Mouse (Mus musculus) kidney, postnatal 14 days (tissue): ENCODE results near the gene Mrpl30.

Source experiments
- DNase-seq: peaks from one replicate; pipeline ENCODE4 v3.0.0; 2022; ENCODE audit warnings: mixed read lengths

Gene Mrpl30

GRCm38 (mm10) chr1:37890025-37890652 is at the start of gene Mrpl30, which contains the start of gene Mitd1:
TSS of gene Mrpl30 (plus strand) at chr1:37890477.
TSS of gene Mitd1 (minus strand) at chr1:37890411.
- peak; percentile 94 for DNase-seq

DNA sequence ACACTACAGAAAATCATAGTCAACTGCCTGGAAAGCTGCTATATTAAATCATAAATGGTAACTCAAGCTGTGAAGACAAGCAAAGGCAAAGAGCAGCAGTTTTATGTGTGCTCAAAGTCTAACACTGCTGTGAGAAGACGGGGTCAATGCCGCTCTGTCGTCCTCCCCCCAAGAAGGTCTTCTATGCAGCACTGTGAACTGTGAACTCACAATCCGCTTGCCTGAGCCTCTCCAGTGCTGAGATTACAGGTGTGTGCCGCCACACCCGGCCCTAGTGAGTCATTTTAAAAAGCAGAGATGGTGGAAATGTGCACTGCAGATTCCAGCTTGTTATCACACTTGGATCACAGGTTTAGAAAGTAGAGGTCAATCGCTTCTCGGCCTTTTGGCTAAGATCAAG is 43.4 kb upstream of the Mrpl30 start:
- peak; percentile 9 for DNase-seq

DNA sequence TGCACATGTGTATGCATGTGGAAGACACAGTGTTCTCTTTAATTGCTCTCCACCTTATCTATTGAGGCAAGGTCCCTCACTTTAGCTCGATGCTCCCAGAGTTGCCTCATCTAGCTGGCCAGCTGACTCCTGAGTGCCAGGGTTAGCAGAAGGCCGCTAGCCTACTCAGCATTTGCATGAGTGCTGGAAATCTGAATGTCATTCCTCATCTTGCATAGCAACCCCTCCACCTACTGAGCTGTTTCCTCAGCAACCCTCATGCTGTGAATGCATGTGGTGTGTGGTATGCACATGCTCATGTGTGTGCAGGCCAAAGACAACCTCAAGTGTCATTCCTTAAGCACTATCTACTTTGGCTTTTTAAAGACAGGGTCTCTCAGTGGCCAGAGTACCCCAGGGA is 39.6 kb upstream of the Mrpl30 start:
- no peak for DNase-seq

DNA sequence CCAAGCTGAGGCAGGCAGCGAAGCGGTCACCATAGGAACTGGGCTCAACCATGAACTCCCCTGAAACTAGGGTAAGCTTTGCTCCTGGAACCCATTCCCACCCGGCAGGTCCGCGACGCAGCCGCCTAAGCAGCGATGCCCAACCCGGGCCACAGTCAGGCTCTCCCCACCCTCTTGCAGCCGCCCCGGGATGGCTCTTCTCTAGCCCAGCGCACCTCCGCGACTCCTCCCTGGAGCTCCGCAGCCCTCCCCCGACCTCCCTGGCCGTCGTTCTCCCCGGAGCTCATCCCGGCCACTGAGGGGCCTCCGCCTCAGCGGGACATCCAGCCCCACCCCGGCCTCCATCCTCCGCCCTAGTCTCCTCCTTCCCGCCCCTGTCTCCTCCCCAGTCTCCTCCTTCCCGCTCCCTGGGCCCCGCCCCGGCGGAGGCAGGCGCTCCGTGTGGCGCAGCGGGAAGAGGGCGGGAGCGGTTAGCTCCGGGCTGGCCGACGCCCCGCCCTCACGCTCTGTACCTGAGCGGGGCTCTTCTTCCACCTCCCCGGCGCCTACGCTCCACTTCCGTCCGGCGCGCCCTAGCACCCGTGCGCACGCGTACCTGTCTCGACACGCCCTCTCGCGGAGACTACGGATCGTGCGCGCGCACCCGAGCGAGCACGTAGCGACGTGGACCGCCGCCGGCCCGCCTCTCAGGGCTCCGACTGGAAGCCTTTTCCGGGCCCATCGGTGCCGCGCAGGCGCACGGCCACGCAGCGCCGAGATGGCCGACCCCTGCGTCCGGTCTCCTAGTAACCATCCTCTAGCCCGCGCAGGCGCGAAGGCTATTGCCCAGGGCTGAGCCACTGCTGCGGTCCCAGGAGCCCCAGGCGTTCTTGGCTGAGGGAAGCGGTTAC is 25.5 kb upstream of the Mrpl30 start:
- peak; percentile 100 for DNase-seq

GRCm38 (mm10) chr1:37865401-37866215 is 24.7 kb upstream of the Mrpl30 start:
- no peak for DNase-seq

DNA sequence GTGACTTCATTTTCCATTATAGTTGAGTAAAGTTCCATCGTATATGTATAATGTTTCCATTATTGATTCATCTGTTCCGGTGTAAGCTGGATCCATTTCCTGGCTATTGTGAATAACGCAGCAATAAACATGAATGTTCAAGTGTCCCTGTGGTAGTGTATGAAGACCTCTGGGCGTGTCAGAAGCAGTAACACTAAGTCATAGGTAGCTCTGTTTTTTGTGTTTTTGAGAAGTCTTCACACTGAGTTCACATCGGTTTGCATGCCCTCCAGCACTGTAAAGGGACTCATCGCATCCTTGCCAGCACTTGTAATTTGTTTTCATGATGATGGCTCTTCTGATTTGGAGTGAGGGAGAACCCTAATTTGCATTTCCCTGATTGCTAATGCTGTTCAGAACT is 24.0 kb upstream of the Mrpl30 start, which contains the start of gene Tsga10:
TSS of gene Tsga10 (minus strand) at position 144 of the 400 bp plus-strand sequence.
- DNase-seq = no peak

GRCm38 (mm10) chr1:37867056-37867455 is 23.2 kb upstream of the Mrpl30 start:
- peak; percentile 52 for DNase-seq

GRCm38 (mm10) chr1:37867684-37868322 is 22.5 kb upstream of the Mrpl30 start:
- no peak for DNase-seq

- DNase-seq = no peak
Observed at GRCm38 (mm10) chr1:37868640-37869039, 21.6 kb upstream of the Mrpl30 start.

DNA sequence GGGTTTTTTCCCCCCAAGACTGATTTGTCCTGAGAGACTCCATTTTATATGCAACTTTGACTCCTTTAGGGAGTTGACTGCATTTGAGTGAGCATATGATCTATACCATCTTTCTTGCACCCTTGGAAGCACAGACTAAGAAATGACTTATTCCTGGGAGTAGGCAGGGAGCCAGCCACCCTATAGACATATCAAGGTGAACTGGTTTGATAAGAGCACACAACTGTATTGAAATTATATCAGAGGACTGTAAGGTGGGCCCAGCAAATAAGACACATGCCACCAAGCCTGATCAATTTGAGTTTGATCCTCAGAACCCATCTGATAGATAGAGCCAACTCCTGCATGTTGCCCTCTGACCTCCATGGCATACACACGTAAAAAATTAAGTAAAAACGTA is 20.9 kb upstream of the Mrpl30 start:
- no peak for DNase-seq

DNA sequence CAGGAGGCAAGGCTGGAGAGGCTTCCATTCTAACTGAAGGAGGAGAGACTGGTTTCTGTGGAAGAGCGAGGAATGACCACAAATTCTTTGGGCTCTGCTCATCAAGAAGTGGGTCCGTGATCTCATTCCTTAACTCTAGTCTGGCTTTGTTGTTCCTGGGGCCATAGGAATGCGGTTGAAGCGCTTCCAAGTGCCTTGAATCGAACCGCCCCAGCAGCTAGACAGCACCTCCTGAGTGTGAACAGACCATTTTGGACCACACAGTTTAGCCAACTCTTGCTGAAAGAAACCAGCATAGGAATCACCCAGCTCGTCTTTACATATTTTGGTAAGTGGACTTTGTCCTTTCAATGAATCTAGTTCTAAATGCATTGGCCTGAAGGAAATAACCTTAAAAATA is 18.6 kb upstream of the Mrpl30 start, which contains the start of gene Lipt1:
TSS of gene Lipt1 (plus strand) at position 35 of the 400 bp plus-strand sequence.
- DNase-seq = no peak

DNA sequence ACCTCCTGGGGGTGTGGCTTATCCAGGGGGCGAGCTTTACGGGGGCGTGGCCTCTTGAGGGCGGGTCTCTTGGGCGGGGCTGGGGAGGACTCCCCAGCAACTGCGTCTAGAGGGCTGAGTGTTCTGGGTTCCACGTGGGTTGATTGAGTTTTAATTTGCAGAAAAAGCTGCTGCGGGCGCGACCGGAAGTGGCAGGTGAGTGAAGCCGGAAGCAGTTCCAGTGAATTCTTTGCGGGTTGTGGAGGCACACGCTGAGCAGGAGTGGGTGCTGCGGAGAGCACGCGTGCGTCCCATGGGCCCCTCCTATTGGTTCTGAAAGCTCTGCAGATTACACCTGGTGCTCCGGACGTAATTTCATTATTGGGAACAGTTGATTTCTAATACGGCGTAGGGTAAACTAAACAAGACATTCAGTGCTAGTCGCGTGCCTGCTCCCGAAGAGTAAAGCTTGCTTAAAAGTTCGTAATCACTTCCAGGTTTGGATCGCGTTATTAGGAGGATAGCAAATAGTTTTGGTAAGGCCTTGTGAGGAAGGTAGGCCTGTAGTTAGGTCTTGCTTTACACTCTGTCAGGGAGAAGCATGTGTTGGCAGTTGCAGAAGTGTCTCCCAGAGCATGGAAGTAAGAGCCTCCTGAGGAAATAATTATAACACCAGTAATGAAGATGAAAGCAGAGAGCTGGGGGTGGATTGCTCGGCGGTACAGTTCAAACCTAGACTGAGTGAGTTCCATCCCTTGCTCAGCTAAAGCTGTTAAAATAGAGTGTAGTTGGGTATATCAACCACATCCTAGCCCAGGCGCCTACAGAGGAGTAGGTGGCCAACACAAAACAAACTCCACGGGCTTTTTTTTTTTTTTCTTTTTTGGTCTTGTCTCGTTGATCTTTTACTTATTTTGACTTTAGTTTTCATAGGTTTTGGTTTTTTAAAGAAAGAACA is 17.9 kb upstream of the Mrpl30 start:
- peak; percentile 89 for DNase-seq

DNA sequence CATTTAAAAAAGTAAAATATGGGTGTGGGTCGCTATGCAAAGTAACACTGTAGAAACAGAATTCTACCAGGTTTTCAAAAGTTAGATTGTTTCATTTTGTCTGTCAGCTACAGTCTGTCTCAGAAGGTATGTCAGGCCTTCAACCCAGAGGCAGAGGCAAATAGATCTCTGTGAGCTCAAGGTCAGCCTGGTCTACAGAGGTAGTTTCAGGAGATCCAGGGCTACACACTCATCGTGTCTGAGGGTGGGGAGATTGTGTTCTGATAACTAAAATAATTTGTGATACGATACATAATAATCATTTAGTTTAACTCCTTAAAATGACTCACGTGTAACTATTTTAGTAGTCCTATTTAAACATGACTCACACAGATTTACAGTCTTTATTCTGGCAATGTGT is 17.1 kb upstream of the Mrpl30 start:
- no peak for DNase-seq

DNA sequence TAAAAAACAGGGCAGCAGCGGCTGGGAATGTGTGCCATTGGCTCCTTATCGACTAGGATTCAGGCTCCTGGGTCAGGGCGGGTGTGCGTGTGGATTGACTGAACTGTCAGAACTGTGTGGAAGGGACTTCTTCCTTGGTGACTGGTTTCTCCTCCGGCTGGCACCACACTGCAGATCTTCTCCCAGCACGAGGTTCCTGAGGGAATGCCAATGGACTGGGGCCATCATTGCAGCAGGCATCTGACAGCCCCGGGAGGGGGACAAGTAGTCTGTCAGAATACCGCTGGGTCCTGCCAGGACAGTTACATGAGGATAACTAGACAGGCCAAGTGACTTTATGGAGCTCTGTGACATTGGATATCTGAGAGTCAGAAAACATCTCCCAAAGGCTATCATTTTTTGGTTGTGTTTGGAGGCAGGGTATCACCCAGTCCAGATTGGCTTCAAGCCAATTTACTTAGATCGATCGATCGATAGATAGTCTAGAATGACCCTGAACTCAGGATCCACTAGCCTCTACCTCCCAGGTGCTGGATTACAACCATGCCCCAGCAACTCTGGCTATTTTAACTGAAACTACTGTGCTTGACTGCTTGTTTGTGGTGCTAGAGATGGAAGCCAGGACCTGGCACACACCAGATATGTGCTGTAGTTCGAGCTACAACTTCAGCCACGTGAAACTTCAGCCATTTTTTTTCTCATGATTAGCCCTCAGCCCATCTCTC is 12.4 kb upstream of the Mrpl30 start:
- no peak for DNase-seq

- no peak for DNase-seq
Observed at GRCm38 (mm10) chr1:37883411-37883810, 6.9 kb upstream of the Mrpl30 start.

GRCm38 (mm10) chr1:37884451-37884850 is 5.8 kb upstream of the Mrpl30 start:
- DNase-seq = no peak

GRCm38 (mm10) chr1:37889206-37889605 is 1.1 kb upstream of the Mrpl30 start:
- DNase-seq = no peak

DNA sequence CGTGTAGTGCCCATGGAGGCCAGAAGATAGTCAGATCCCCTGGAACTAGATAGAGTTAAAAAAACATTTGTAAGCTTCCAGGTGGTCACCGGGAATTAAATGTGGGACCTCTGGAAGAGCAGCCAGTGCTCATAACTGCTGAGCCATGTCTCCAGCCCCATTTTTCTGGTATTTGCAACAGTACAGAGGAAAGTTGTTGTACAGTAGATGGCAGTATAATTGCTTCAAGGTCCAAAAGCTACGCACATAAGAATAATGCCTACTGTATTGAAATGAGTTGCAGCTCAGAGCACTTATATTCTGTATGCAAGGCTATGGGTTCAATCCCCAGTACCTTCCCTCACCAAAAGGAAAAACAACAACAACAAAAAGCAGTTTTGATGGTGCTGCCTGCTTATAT is 1.1 kb downstream of the Mrpl30 start:
- no peak for DNase-seq

DNA sequence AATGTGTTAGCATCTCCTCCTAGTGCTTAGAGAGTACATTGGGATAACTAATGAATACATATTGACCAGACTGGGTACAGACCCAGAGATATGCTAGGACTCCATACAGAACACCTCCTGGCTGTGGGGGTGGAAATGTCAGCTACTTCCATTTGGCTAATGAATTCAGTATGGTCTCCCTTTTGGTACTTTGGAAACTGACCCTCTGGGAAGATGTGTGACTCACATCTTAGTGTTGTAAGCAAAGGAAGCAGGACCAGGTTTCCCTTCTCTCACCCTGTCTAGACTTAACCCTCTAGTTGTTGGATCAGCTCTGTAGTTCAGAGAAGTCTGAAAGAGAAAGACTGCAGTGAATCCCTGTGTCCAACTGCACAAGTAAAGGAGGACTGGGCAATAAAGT is 4.3 kb downstream of the Mrpl30 start:
- no peak for DNase-seq

DNA sequence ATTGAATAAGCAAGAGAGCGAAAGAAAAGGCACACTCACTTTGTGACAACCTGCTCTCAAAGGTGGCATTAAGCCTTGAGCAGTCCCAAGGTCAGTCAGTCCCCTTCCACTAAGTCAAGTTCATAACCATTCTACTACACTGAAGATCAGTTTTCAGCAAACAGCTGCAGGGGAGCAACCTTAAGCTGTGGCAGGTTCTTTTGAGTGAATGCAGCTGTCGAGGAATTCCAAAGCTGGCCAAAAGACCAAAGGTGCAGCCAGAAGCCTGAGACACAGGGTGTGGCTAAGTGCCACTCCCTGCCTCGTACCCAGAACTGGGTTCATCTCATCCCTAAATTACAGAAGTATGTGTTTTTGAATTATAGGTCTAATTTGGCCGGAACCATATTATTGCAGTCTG is 9.5 kb downstream of the Mrpl30 start:
- DNase-seq = no peak

GRCm38 (mm10) chr1:37900288-37900687 is 10.0 kb downstream of the Mrpl30 start:
- DNase-seq = no peak
